Mouse (Mus musculus): ENCODE measurements around the gene Itga9. TPM values are rescaled to one million over a fixed set of nuclear protein-coding genes. Genes with fewer than 3 reads are reported as not detected.
A peak's percentile ranks its signal among the peaks of the same experiment; 100 is the strongest.

Gene Itga9
- polyA plus RNA-seq, 1 experiment from 2014 or later = 6.0 TPM

GRCm38 (mm10) chr9:118728296-118728695 lies 121.8 kb downstream of the Itga9 start:
- Histone ChIP-seq H3K9me3 (no peaks in the 10 kb centered on the region), H3K36me3 (no peaks in the 10 kb centered on the region), H3K4me3 (no peak overlapping the region), H3K27me3 (ENCODE audit: insufficient read depth, poor library complexity, severe bottlenecking) (no peaks in the 10 kb centered on the region), H3K4me1 (replicated peaks) (peaks cover 25% of the 10 kb centered on the region), H3K27ac (no peak overlapping the region)
- DNase-seq (ENCODE audit: low spot score) = no peak
- 80% methylated on average over 6 of the region's 6 CpGs for WGBS

- Histone ChIP-seq H3K9me3 (no peaks in the 10 kb centered on the region), H3K4me1 (replicated peaks) (peaks cover 25% of the 10 kb centered on the region), H3K36me3 (no peaks in the 10 kb centered on the region), H3K27me3 (ENCODE audit: insufficient read depth, poor library complexity, severe bottlenecking) (no peaks in the 10 kb centered on the region), H3K4me3 (no peak overlapping the region), H3K27ac (no peak overlapping the region)
- DNase-seq (ENCODE audit: low spot score) = no peak
- 86% methylated on average over 5 of the region's 5 CpGs for WGBS
Measured at GRCm38 (mm10) chr9:118728987-118729386, 122.5 kb downstream of the Itga9 start.

DNA sequence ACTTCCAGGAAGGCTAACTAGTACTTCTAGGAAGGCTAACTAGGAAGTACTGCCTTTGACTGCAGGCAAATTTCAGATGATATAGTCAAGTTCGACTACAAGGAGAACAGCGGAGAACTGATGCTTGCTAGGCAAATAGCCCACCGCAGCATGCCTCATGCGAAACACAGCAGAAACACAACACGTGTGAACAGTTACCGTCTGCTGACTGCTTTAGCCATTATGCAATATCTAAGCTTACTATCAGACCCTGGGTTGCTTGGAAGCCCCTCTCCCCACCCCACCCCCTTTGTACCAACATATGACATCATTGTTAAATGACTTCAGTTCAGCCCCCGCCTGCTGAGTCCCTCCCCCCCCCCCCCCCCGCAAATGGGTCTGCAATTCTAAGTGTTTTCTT lies 123.7 kb downstream of the Itga9 start:
- H3K27me3 ChIP-seq (ENCODE audit: insufficient read depth, poor library complexity, severe bottlenecking) = no peaks in the 10 kb centered on the region
- H3K36me3 ChIP-seq = no peaks in the 10 kb centered on the region
- WGBS = 88% methylated on average over 8 of the region's 8 CpGs
- H3K4me3 ChIP-seq = no peak overlapping the region
- H3K9me3 ChIP-seq = no peaks in the 10 kb centered on the region
- DNase-seq (ENCODE audit: low spot score) = no peak
- peaks cover 25% of the 10 kb centered on the region for H3K4me1 ChIP-seq (replicated peaks)
- no peak overlapping the region for H3K27ac ChIP-seq

DNA sequence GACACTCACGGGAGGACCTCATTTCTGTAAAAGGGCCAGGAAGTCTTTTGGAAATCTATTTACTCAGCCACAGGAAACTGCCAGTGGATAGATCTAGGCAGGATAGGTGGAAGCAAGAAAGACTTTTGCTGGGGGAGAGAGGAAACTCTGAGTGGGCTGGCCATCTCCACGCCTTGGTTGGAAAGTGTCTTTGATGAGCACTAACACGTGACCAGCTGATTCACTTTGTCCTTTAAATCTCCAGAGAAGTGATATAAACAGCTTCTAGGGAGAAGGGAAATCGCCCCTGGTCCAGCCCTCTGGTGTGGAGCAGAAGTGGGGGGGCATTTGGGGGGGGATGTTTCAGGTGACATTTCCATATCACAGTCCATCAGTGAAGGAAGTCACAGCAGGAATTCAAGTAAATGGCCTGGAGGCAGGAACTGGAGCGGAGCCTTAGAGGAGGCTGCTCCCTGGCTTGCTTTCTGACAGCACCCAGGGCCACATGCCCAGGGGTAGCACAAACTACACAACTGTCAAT lies 124.4 kb downstream of the Itga9 start:
- peak overlapping the region; percentile 53; the same call in 1 of the 2 replicates for H3K27ac ChIP-seq
- H3K4me3 ChIP-seq = no peak overlapping the region
- peaks cover 25% of the 10 kb centered on the region for H3K4me1 ChIP-seq (replicated peaks)
- H3K36me3 ChIP-seq = no peaks in the 10 kb centered on the region
- WGBS = 58% methylated on average over 5 of the region's 5 CpGs
- H3K27me3 ChIP-seq (ENCODE audit: insufficient read depth, poor library complexity, severe bottlenecking) = no peaks in the 10 kb centered on the region
- no peak for DNase-seq (ENCODE audit: low spot score)
- no peaks in the 10 kb centered on the region for H3K9me3 ChIP-seq

- 75% methylated on average over 6 of the region's 6 CpGs for WGBS
- Histone ChIP-seq H3K9me3 (no peaks in the 10 kb centered on the region), H3K27ac (no peak overlapping the region), H3K4me1 (replicated peaks) (peaks cover 25% of the 10 kb centered on the region), H3K36me3 (no peaks in the 10 kb centered on the region), H3K27me3 (ENCODE audit: insufficient read depth, poor library complexity, severe bottlenecking) (no peaks in the 10 kb centered on the region), H3K4me3 (no peak overlapping the region)
- no peak for DNase-seq (ENCODE audit: low spot score)
Measured at GRCm38 (mm10) chr9:118731650-118732049, 125.2 kb downstream of the Itga9 start.

- no peak for DNase-seq (ENCODE audit: low spot score)
- Histone ChIP-seq H3K36me3 (no peaks in the 10 kb centered on the region), H3K4me1 (replicated peaks) (peaks cover 27% of the 10 kb centered on the region), H3K9me3 (no peaks in the 10 kb centered on the region), H3K27me3 (ENCODE audit: insufficient read depth, poor library complexity, severe bottlenecking) (no peaks in the 10 kb centered on the region), H3K4me3 (no peak overlapping the region), H3K27ac (no peak overlapping the region)
- 85% methylated on average over 3 of the region's 3 CpGs for WGBS
Measured at GRCm38 (mm10) chr9:118733601-118734000, 127.1 kb downstream of the Itga9 start.

GRCm38 (mm10) chr9:118737124-118737523 lies 130.6 kb downstream of the Itga9 start:
- Histone ChIP-seq H3K27ac (no peak overlapping the region), H3K9me3 (no peaks in the 10 kb centered on the region), H3K4me3 (no peak overlapping the region), H3K4me1 (replicated peaks) (peaks cover 19% of the 10 kb centered on the region), H3K36me3 (no peaks in the 10 kb centered on the region), H3K27me3 (ENCODE audit: insufficient read depth, poor library complexity, severe bottlenecking) (no peaks in the 10 kb centered on the region)
- WGBS = 88% methylated on average over 2 of the region's 2 CpGs
- DNase-seq (ENCODE audit: low spot score) = no peak

DNA sequence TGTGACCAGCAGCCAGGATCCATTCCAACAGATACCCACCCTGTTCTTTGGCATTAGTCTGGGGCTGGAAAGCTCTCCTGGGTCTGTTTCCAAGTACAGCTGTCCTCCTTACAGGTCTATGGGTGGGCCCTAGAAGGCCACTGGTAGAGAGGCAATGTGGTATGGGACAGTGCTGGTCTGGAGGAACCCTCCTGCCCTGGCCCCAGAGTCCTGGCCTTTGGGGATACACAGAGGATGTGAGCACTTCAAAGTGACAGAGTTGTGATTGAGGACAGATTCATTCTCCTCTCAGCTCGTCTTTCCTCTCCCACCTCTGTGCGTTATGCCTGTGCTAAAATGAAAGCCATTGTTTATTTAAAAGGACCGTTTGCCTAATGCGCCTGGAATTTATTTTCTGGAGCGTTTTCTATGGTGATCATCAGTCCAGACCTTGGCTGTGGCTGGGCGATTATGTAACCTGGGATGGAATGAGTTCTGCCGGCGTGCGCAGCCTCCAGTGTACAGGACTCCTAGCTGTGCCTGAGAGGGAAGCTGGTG lies 131.2 kb downstream of the Itga9 start:
- DNase-seq (ENCODE audit: low spot score) = no peak
- Histone ChIP-seq H3K4me1 (replicated peaks) (peaks cover 19% of the 10 kb centered on the region), H3K36me3 (no peaks in the 10 kb centered on the region), H3K27me3 (ENCODE audit: insufficient read depth, poor library complexity, severe bottlenecking) (no peaks in the 10 kb centered on the region), H3K4me3 (no peak overlapping the region), H3K27ac (no peak overlapping the region), H3K9me3 (no peaks in the 10 kb centered on the region)
- 71% methylated on average over 9 of the region's 9 CpGs for WGBS

- H3K27ac ChIP-seq = 0 out of 2 replicates have a peak overlapping the region, but pooled peaks have one; percentile 23
- no peak overlapping the region for H3K4me3 ChIP-seq
- no peaks in the 10 kb centered on the region for H3K9me3 ChIP-seq
- H3K36me3 ChIP-seq = no peaks in the 10 kb centered on the region
- 76% methylated on average over 5 of the region's 5 CpGs for WGBS
- no peak for DNase-seq (ENCODE audit: low spot score)
- H3K4me1 ChIP-seq (replicated peaks) = peaks cover 19% of the 10 kb centered on the region
- H3K27me3 ChIP-seq (ENCODE audit: insufficient read depth, poor library complexity, severe bottlenecking) = no peaks in the 10 kb centered on the region
Measured at GRCm38 (mm10) chr9:118738311-118738710, 131.8 kb downstream of the Itga9 start.

DNA sequence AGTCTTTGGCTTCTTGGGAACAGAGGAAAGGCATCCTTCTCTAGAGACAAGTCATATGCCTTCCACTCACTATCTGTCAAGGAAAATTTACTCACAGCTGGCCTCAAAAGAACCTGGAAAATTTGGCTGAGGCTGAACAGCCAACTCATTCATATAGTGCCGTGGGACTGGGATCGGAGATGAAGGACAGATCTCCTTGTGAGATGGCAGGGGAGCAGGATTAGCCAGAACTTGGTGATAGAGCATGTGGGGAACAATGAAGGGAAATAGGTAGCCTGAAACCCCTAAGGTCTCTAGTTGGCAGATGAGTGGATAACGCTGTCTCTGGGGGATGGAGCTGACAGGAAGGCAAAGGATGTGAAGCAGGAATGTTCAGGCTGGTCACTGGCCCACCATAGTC lies 132.6 kb downstream of the Itga9 start:
- WGBS = 86% methylated on average over 3 of the region's 3 CpGs
- H3K36me3 ChIP-seq = no peaks in the 10 kb centered on the region

DNA sequence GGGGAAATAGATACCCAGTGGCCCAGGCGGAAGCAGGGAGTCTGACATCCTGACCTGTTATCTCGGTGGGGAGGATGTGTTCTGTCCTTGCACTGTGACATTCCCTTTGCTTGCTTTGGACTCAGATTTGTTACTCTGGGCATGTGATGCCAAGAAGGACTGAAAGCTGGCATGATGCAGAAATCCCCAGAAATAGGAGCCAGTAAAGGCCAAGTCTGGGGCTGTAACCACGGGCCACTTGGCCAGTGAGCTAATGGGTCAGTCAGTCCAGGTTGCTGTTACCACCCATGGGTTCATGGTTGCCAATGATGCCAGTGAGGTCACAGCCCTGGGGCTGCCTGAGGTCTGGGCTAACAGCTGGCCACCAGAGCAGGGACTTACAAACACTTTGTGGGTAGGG lies 133.2 kb downstream of the Itga9 start:
- no peak for DNase-seq (ENCODE audit: low spot score)
- Histone ChIP-seq H3K36me3 (no peaks in the 10 kb centered on the region), H3K9me3 (no peaks in the 10 kb centered on the region), H3K27ac (no peak overlapping the region), H3K4me1 (replicated peaks) (peaks cover 19% of the 10 kb centered on the region), H3K4me3 (no peak overlapping the region), H3K27me3 (ENCODE audit: insufficient read depth, poor library complexity, severe bottlenecking) (no peaks in the 10 kb centered on the region)
- WGBS = 92% methylated on average over 3 of the region's 3 CpGs

More for the DNA sequence above, 132.6 kb downstream of the Itga9 start:
- no peaks in the 10 kb centered on the region for H3K27me3 ChIP-seq (ENCODE audit: insufficient read depth, poor library complexity, severe bottlenecking)
- no peak overlapping the region for H3K4me3 ChIP-seq
- no peak overlapping the region for H3K27ac ChIP-seq
- H3K9me3 ChIP-seq = no peaks in the 10 kb centered on the region
- no peak for DNase-seq (ENCODE audit: low spot score)
- H3K4me1 ChIP-seq (replicated peaks) = peaks cover 19% of the 10 kb centered on the region

GRCm38 (mm10) chr9:118741268-118741667 lies 134.8 kb downstream of the Itga9 start:
- WGBS = 83% methylated on average over 9 of the region's 9 CpGs

GRCm38 (mm10) chr9:118749335-118749949 lies 143.0 kb downstream of the Itga9 start:
- WGBS = 57% methylated on average over 8 of the region's 8 CpGs
- H3K36me3 ChIP-seq = no peaks in the 10 kb centered on the region

More at GRCm38 (mm10) chr9:118741268-118741667, 134.8 kb downstream of the Itga9 start:
- DNase-seq (ENCODE audit: low spot score) = no peak
- H3K27ac ChIP-seq = no peak overlapping the region
- peaks cover 19% of the 10 kb centered on the region for H3K4me1 ChIP-seq (replicated peaks)
- no peak overlapping the region for H3K4me3 ChIP-seq
- no peaks in the 10 kb centered on the region for H3K36me3 ChIP-seq
- H3K27me3 ChIP-seq (ENCODE audit: insufficient read depth, poor library complexity, severe bottlenecking) = no peaks in the 10 kb centered on the region
- 0 out of 2 replicates have a peak, but pooled peaks cover 3% of the 10 kb centered on the region for H3K9me3 ChIP-seq

More at GRCm38 (mm10) chr9:118749335-118749949, 143.0 kb downstream of the Itga9 start:
- Histone ChIP-seq H3K27ac (peak overlapping the region; percentile 67), H3K4me1 (replicated peaks) (peaks cover 26% of the 10 kb centered on the region), H3K4me3 (no peak overlapping the region), H3K27me3 (ENCODE audit: insufficient read depth, poor library complexity, severe bottlenecking) (no peaks in the 10 kb centered on the region), H3K9me3 (0 out of 2 replicates have a peak, but pooled peaks cover 3% of the 10 kb centered on the region)
- no peak for DNase-seq (ENCODE audit: low spot score)
